Mouse (Mus musculus): ENCODE results near the gene Armc9.

Armc9 gene

GRCm38 (mm10) chr1:86216412-86216811 lies 61.8 kb downstream of the Armc9 start:
- intact Hi-C loops (cut with DNase I), result no loop called here

GRCm38 (mm10) chr1:86217976-86218375 lies 63.4 kb downstream of the Armc9 start:
- intact Hi-C loops (cut with DNase I), result no loop called here

- intact Hi-C loops (cut with DNase I), result no loop called here
These were observed 70.6 kb downstream of the Armc9 start for GRCm38 (mm10) chr1:86225195-86225594.

- intact Hi-C loops (cut with DNase I), result no loop called here
These were observed 74.1 kb downstream of the Armc9 start for GRCm38 (mm10) chr1:86228653-86229052.

GRCm38 (mm10) chr1:86229184-86229829 lies 74.7 kb downstream of the Armc9 start:
- intact Hi-C loops (cut with DNase I), result no loop called here

- intact Hi-C loops (cut with DNase I), result no loop called here
These were observed 78.1 kb downstream of the Armc9 start for GRCm38 (mm10) chr1:86232631-86233030.

GRCm38 (mm10) chr1:86233808-86234207 lies 79.2 kb downstream of the Armc9 start:
- intact Hi-C loops (cut with DNase I), result no loop called here

GRCm38 (mm10) chr1:86235118-86235517 lies 80.5 kb downstream of the Armc9 start:
- intact Hi-C loops (cut with DNase I), result no loop called here

GRCm38 (mm10) chr1:86236442-86236841 lies 81.9 kb downstream of the Armc9 start:
- intact Hi-C loops (cut with DNase I), result no loop called here

GRCm38 (mm10) chr1:86239010-86239409 lies 84.4 kb downstream of the Armc9 start:
- intact Hi-C loops (cut with DNase I), result no loop called here

GRCm38 (mm10) chr1:86239871-86240270 lies 85.3 kb downstream of the Armc9 start:
- intact Hi-C loops (cut with DNase I), result no loop called here

- intact Hi-C loops (cut with DNase I), result no loop called here
These were observed 86.4 kb downstream of the Armc9 start for GRCm38 (mm10) chr1:86240959-86241358.

- intact Hi-C loops (cut with DNase I), result no loop called here
These were observed 88.9 kb downstream of the Armc9 start for GRCm38 (mm10) chr1:86243490-86243889.

- intact Hi-C loops (cut with DNase I), result no loop called here
These were observed 90.9 kb downstream of the Armc9 start for GRCm38 (mm10) chr1:86245301-86246085.

- intact Hi-C loops (cut with DNase I), result no loop called here
These were observed 98.8 kb downstream of the Armc9 start for GRCm38 (mm10) chr1:86253410-86253809.

GRCm38 (mm10) chr1:86256311-86256710 lies 101.7 kb downstream of the Armc9 start:
- intact Hi-C loops (cut with DNase I), result no loop called here

- intact Hi-C loops (cut with DNase I), result no loop called here
These were observed 102.6 kb downstream of the Armc9 start for GRCm38 (mm10) chr1:86257228-86257627.

- intact Hi-C loops (cut with DNase I), result no loop called here
These were observed 103.7 kb downstream of the Armc9 start for GRCm38 (mm10) chr1:86258171-86258824.

- intact Hi-C loops (cut with DNase I), result no loop called here
These were observed 109.2 kb downstream of the Armc9 start for GRCm38 (mm10) chr1:86263564-86264339.

- intact Hi-C loops (cut with DNase I), result no loop called here
These were observed 110.5 kb downstream of the Armc9 start for GRCm38 (mm10) chr1:86265060-86265459.

GRCm38 (mm10) chr1:86268492-86269189 lies 114.1 kb downstream of the Armc9 start:
- intact Hi-C loops (cut with DNase I), result no loop called here

Measured in adrenal gland (tissue).